Mouse (Mus musculus) midbrain, embryonic 11.5 days (tissue): ENCODE measurements around the gene Pcnx3. TPM values are rescaled to one million over a fixed set of nuclear protein-coding genes. Genes with fewer than 3 reads are reported as not detected.

Experiments
- ATAC-seq: fragments of 200-750 bp; cut with Nextera tagmentation; 2 replicates; pipeline ENCODE4 v1.8.0; 2017; ENCODE audit warnings: moderate TSS enrichment, moderate library complexity; ENCODE audit not compliant: low FRiP score
- DNase-seq: peaks from one replicate; pipeline ENCODE4 v3.0.0; 2015; ENCODE audit warnings: low spot score; ENCODE audit errors: missing footprints
- H3K27ac ChIP-seq: fragments of 300-500 bp; sonication (generic); 2 replicates; pipeline ENCODE4 v1.5.1; 2014; ENCODE audit warnings: low read depth, low read length
- H3K27me3 ChIP-seq: fragments of 300-500 bp; sonication (generic); 2 replicates; pipeline ENCODE4 v1.6.1; 2014; ENCODE audit warnings: mild to moderate bottlenecking, low read length, moderate library complexity, mixed read lengths; ENCODE audit not compliant: control insufficient read depth, insufficient read depth
- H3K36me3 ChIP-seq: fragments of 300-500 bp; sonication (generic); 2 replicates; pipeline ENCODE4 v1.6.1; 2014; ENCODE audit warnings: mild to moderate bottlenecking, low read length, moderate library complexity, mixed read lengths; ENCODE audit not compliant: control insufficient read depth, insufficient read depth
- H3K4me1 ChIP-seq: fragments of 300-500 bp; sonication (generic); 2 replicates; pipeline ENCODE4 v1.6.1; 2014; ENCODE audit warnings: low read length; ENCODE audit not compliant: control insufficient read depth, insufficient read depth
- H3K4me2 ChIP-seq: fragments of 300-500 bp; sonication (generic); 2 replicates; pipeline ENCODE4 v1.6.1; 2014; ENCODE audit warnings: mild to moderate bottlenecking, moderate library complexity
- H3K4me3 ChIP-seq: fragments of 300-500 bp; sonication (generic); 2 replicates; pipeline ENCODE4 v1.5.1; 2014; ENCODE audit warnings: low read depth, low read length
- H3K9ac ChIP-seq: fragments of 300-500 bp; sonication (generic); 2 replicates; pipeline ENCODE4 v1.6.1; 2014; ENCODE audit warnings: low read length
- H3K9me3 ChIP-seq: fragments of 300-500 bp; sonication (generic); 2 replicates; pipeline ENCODE4 v1.6.1; 2016; ENCODE audit warnings: low read length; ENCODE audit not compliant: control insufficient read depth
- WGBS: fragments of 180-500 bp; shearing (Covaris S2); extraction: QIAGEN DNeasy Blood & Tissue Kit; methylation state at CpG from one replicate; pipeline ENCODE4 v1.1.7; 2014; 5-methylcytosine and 5-hydroxymethylcytosine counted together
- polyA plus RNA-seq: library from polyadenylated mRNA; unstranded; fragments of >200 nt; fragmentation: Nextera tagmentation; extraction: Ambion mirVana; gene quantifications from 2 replicates; pipeline ENCODE4 v1.2.1, GENCODE M21; 2014

The Pcnx3 gene
- polyA plus RNA-seq, 1 experiment from 2014 or later: 23.1 TPM

DNA sequence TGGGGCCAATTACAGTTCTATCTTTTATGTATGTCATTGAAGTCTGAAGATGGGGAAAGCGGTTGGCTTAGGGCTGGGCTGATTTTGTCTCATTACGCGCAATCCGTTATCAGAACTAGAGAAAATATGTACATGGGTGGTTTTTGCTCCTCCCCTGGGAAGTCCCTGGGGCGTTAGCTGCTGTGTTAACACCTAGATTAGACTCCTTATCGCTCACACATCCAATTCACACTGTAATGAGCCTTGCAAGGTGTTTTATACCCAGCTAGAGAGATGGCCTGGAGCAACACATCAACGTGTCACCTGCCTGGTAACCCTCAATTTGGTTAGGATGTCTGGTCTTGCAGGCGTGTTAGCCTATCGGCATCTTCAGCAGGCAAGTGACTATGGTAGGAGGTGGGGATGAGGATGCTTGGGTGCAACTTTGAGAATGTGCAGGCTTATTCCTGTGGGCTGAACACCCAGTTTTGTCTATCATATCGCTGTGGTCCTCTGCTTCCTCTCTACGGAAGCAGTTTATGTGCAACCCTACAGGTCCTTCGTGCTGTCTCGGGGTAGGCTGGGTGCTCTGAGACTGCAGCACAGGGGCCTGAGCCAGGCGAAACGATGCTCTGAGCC is 38.4 kb upstream of the Pcnx3 start:
- H3K9me3 ChIP-seq: no peaks in the 10 kb centered on the region
- 79% methylated on average over 15 of the region's 15 CpGs for WGBS
- DNase-seq (no peak), ATAC-seq (no peak)
- H3K36me3 ChIP-seq: 0 out of 2 replicates have a peak, but pooled peaks cover 2% of the 10 kb centered on the region
- peak overlapping the region; percentile 34; the same call in 1 of the 2 replicates for H3K9ac ChIP-seq
- peak overlapping the region; percentile 67 for H3K4me2 ChIP-seq
- peak overlapping the region; percentile 95 for H3K4me3 ChIP-seq
- H3K4me1 ChIP-seq: peaks cover 40% of the 10 kb centered on the region
- no peaks in the 10 kb centered on the region for H3K27me3 ChIP-seq
- H3K27ac ChIP-seq: no peak overlapping the region

DNA sequence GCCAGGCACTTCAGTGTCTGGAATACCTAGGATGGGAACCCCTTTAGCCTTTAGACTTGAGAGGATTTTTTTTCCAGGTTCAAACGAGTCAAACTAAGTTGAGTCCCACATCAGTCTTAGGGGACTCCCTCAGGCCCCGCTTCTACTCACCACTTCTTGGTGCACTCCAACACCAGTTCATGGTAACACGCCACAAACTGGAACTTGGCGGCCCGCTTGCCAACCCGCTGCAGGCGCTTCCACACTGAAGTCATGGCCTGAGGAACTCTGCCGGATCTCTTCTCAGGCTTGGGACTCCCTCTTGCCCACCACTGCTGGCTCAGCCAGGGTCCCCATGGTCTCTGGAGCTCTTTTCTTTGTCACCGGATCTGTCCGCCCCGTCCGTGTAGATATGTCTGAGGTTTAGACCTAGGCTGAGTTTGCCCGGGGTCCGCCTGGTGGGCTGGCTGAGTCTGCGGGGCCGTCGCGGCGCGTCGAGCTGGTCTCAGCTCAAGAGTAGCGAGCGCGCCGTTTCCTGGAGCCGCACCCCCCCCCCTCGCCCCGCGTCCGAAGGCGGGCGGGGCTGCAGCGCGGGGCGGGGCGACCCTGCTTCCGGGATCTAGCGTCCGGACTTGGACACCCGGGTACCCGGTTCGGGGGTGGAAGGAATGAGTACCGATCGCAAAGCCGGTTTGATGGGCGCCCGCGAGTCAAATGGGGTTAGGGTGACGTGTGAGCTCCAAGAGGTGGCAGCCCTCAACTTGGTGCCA is 37.2 kb upstream of the Pcnx3 start, which contains the start of gene Ehbp1l1:
Gene Ehbp1l1, minus strand, starts transcription at position 551 of the 749 bp plus-strand sequence.
- H3K9me3 ChIP-seq: no peaks in the 10 kb centered on the region
- peaks cover 9% of the 10 kb centered on the region for H3K36me3 ChIP-seq
- peak within 1 kb of the TSS; percentile 26 for H3K4me3 ChIP-seq
- peak within 1 kb of the TSS; percentile 44 for H3K9ac ChIP-seq
- 12% methylated on average over 48 of the region's 49 CpGs for WGBS
- H3K4me1 ChIP-seq: peaks cover 34% of the 10 kb centered on the region
- ATAC-seq (no peak), DNase-seq (peak; percentile 91)
- no peak within 1 kb of the TSS for H3K27ac ChIP-seq
- no peaks in the 10 kb centered on the region for H3K27me3 ChIP-seq
- peak within 1 kb of the TSS; percentile 40 for H3K4me2 ChIP-seq

DNA sequence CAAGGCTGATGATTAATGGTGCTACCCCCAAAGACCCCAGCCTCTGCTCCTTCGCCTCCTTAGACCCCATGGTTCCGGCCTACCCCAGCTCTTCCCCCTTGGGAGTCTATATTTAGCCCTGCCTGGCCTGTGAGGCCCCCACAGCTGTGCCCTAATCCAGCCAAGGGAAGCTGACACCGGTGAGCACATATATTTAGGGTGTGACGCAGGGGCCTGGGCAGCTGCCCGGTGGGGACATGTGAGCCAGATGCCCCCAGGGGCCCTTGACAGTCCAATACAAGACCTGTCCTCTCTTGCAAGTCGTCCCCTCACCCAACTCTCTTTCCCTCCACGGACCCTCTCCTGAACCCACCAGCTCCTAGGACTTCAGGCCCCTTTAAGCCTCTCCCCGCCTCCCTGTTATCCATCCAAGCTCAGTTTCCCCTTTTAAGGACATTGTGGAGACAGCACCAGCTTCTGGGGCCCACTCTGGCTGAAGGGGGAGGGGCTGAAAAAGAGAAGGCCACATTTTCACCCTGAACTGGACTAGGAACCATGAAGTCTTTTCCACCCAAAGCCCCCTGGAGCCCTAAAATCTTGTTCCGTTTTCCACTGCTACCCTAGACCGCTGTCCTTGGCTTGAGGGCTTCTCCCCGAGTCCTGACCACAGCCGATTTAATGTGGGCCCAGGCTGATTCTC is 36.5 kb upstream of the Pcnx3 start:
- no peak for ATAC-seq
- 82% methylated on average over 12 of the region's 12 CpGs for WGBS
- no peaks in the 10 kb centered on the region for H3K9me3 ChIP-seq
- peak overlapping the region; percentile 11; the same call in 1 of the 2 replicates for H3K4me3 ChIP-seq
- DNase-seq: no peak
- H3K36me3 ChIP-seq: peaks cover 16% of the 10 kb centered on the region
- H3K4me2 ChIP-seq: peak overlapping the region; percentile 40
- no peak overlapping the region for H3K27ac ChIP-seq
- H3K4me1 ChIP-seq: peaks cover 26% of the 10 kb centered on the region
- no peaks in the 10 kb centered on the region for H3K27me3 ChIP-seq
- H3K9ac ChIP-seq: no peak overlapping the region

DNA sequence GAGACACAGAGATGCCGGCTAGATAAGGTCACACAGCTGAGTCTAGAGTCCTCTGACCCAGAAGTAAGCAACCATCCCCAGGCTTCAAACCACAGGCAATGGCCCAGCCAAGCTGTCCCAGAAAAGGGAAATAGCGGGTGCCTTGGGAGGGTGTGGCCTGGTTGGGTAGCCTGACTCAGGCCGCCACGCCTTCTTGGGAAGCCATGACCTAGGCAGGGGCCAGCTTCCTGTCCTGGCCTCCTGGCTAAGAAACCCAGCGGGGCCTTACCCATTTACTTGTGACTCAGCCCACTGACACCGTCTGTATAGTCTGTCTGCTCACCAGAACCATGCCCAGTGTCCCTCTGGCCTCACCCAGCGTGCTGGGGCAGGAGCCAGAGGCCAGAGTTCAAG is 35.8 kb upstream of the Pcnx3 start:
- H3K9ac ChIP-seq: no peak overlapping the region
- peaks cover 23% of the 10 kb centered on the region for H3K36me3 ChIP-seq
- H3K9me3 ChIP-seq: no peaks in the 10 kb centered on the region
- H3K4me1 ChIP-seq: peaks cover 22% of the 10 kb centered on the region
- no peak overlapping the region; the same call in 1 of the 2 replicates for H3K4me3 ChIP-seq
- no peak overlapping the region for H3K27ac ChIP-seq
- no peaks in the 10 kb centered on the region for H3K27me3 ChIP-seq
- H3K4me2 ChIP-seq: no peak overlapping the region
- WGBS: 77% methylated on average over 7 of the region's 7 CpGs
- ATAC-seq (no peak), DNase-seq (no peak)

DNA sequence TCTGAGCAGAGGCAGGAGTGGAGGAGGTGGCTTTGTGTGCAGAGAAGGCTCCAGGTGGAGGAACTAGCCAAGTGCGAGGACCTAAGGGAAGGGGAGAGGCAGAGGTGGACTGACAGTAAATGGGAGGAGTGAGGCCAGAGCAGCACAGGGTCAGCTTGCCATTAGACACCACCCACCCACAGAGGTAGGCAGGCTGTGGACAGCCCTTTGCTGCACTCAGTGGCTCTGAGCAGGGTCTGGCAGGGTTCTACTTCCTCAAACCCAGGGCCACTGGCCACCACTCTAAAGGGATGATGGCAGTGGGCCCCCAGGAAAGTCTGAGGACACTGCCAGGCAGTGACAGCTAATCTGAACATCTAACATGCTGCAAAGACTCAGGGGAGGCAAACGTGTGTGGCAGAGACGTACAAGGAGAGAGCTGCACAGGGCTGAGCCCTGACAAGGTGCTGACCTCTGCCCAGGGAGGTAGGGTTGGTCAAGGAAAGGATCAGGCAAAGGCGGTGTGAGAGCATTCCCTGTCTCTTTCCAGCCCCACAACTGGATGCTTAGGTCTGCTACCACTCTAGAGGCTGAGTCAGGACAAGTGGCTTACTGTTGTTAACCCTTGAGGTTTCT is 35.3 kb upstream of the Pcnx3 start:
- peaks cover 22% of the 10 kb centered on the region for H3K4me1 ChIP-seq
- no peak for ATAC-seq
- no peak overlapping the region for H3K4me3 ChIP-seq
- H3K27ac ChIP-seq: no peak overlapping the region
- H3K27me3 ChIP-seq: no peaks in the 10 kb centered on the region
- H3K9ac ChIP-seq: no peak overlapping the region; the same call in 1 of the 2 replicates
- DNase-seq: no peak
- WGBS: 64% methylated on average over 4 of the region's 4 CpGs
- H3K4me2 ChIP-seq: no peak overlapping the region
- H3K36me3 ChIP-seq: peaks cover 24% of the 10 kb centered on the region
- no peaks in the 10 kb centered on the region for H3K9me3 ChIP-seq

DNA sequence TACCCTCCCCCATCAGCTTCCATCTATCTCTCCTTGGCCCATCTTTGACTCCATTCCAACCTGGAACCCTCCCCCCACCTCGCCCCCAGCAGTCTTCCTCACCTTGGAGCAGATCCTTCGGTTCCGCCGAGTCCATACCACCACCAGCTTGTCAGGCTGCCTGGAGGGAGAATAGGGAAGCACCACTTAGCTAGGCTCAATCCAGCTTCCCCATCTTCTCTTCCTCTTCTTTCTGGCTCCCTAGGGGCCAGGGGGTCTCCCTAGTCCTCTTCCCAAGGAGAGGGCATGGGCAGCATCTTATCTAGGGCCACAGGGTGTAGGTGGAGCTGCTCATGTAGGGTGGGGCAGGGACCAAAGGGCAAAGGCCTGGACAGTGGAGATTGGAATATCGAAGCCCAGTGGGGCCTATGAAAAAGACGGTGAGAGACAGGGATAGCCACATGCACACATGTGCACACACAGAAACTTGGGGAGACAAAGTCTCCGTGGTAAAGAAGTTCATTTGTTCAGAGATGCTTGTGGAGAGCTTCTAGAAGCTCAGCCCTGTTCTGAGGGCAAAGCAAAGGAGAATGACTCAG is 34.2 kb upstream of the Pcnx3 start:
- Histone ChIP-seq H3K27me3 (no peaks in the 10 kb centered on the region), H3K9me3 (no peaks in the 10 kb centered on the region), H3K36me3 (peaks cover 24% of the 10 kb centered on the region), H3K4me1 (peaks cover 15% of the 10 kb centered on the region), H3K27ac (no peak overlapping the region), H3K4me3 (no peak overlapping the region), H3K4me2 (no peak overlapping the region), H3K9ac (no peak overlapping the region)
- DNase-seq: no peak
- no peak for ATAC-seq
- WGBS: 88% methylated on average over 7 of the region's 7 CpGs

- peaks cover 24% of the 10 kb centered on the region for H3K36me3 ChIP-seq
- no peak overlapping the region for H3K9ac ChIP-seq
- no peak overlapping the region for H3K4me2 ChIP-seq
- no peak overlapping the region for H3K4me3 ChIP-seq
- no peak for DNase-seq
- peaks cover 10% of the 10 kb centered on the region for H3K4me1 ChIP-seq
- WGBS: 85% methylated on average over 6 of the region's 6 CpGs
- ATAC-seq: no peak
- H3K27me3 ChIP-seq: no peaks in the 10 kb centered on the region
- H3K9me3 ChIP-seq: no peaks in the 10 kb centered on the region
- H3K27ac ChIP-seq: no peak overlapping the region
These were observed 32.5 kb upstream of the Pcnx3 start for GRCm38 (mm10) chr19:5721233-5721632.

- ATAC-seq: peak; percentile 39; the same call in 1 of the 2 replicates
- H3K27ac ChIP-seq: no peak overlapping the region
These were observed 28.2 kb upstream of the Pcnx3 start for GRCm38 (mm10) chr19:5716955-5717354.

More at GRCm38 (mm10) chr19:5716955-5717354, 28.2 kb upstream of the Pcnx3 start:
- Histone ChIP-seq H3K36me3 (peaks cover 22% of the 10 kb centered on the region), H3K4me2 (no peak overlapping the region), H3K4me1 (peaks cover 19% of the 10 kb centered on the region), H3K4me3 (no peak overlapping the region), H3K9ac (no peak overlapping the region), H3K27me3 (no peaks in the 10 kb centered on the region), H3K9me3 (no peaks in the 10 kb centered on the region)
- DNase-seq: peak; percentile 84
- 58% methylated on average over 10 of the region's 10 CpGs for WGBS
